Mouse (Mus musculus) brown adipose tissue, adult 24 weeks (tissue): ENCODE measurements around the gene Dzip1l. TPM values are rescaled to one million over a fixed set of nuclear protein-coding genes. Genes with fewer than 3 reads are reported as not detected.

Source experiments
- H3K27ac ChIP-seq: fragments of 200-500 bp; replicated peaks from 2 replicates; pipeline ENCODE4 v1.5.1; 2012; ENCODE audit warnings: low read depth, mild to moderate bottlenecking, low read length
- H3K4me1 ChIP-seq: fragments of 200-500 bp; 2 replicates; pipeline ENCODE4 v1.6.1; 2012; ENCODE audit warnings: low read length, mixed read lengths; ENCODE audit not compliant: control insufficient read depth, insufficient read depth, insufficient read length
- H3K4me3 ChIP-seq: fragments of 200-500 bp; 2 replicates; pipeline ENCODE4 v1.5.1; 2012; ENCODE audit warnings: low read depth, mild to moderate bottlenecking, low read length, moderate library complexity; ENCODE audit not compliant: insufficient read depth
- polyA plus RNA-seq: library from polyadenylated mRNA; stranded (reverse); fragments of >200 nt; gene quantifications from 2 replicates; pipeline ENCODE4 v1.2.4, GENCODE M21; 2012; ENCODE audit not compliant: missing spikeins, insufficient read depth, insufficient read length

Dzip1l gene
- polyA plus RNA-seq, 1 experiment = 0.36 TPM

DNA sequence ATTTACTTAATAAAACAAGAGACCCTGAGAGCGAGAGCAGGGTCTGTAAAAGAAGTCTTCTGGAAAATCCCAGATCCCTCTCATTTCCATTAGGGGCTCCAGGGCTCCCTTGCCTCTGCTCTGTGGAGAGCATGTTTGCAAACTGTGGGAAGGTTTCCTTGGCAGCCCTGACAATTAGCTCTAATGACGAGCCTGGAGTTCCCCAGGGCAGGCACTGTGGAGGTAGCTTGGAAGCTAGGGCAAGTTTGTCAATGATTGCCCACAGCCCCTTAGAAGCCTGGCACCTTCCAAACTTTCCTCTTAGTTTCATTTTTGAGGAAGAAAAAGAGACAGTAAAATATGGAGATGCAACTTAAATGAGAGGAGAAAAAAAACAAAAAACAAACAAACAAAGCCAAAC lies 2.5 kb downstream of the Dzip1l start:
- Histone ChIP-seq H3K4me3 (no peak overlapping the region), H3K27ac (no peak overlapping the region), H3K4me1 (no peaks in the 10 kb centered on the region; the same call in 1 of the 2 replicates)

- H3K4me3 ChIP-seq = no peak overlapping the region
- no peak overlapping the region for H3K27ac ChIP-seq
- H3K4me1 ChIP-seq = no peaks in the 10 kb centered on the region; the same call in 1 of the 2 replicates
Observed at GRCm38 (mm10) chr9:99632264-99632663, 3.0 kb downstream of the Dzip1l start.

DNA sequence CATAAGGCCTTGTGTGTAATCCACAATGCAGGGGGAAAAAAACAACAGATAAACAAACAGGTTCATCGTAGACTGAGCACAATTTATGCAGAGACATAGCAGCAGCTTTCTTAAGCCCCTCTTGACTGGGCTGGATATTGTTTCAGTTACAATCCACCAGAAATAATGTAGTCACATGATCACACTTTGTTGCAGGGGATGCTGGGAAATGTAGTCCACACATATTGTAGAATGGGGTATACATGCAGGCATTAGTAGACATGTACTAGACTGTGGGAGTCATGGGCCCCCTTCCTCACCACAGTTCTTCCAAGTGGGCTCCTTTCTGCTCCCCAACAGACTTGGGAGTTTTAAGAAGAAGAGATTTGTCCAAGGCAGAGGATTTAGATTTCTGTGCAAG lies 7.5 kb downstream of the Dzip1l start:
- no peak overlapping the region for H3K4me3 ChIP-seq
- no peaks in the 10 kb centered on the region; the same call in 1 of the 2 replicates for H3K4me1 ChIP-seq
- H3K27ac ChIP-seq = no peak overlapping the region

GRCm38 (mm10) chr9:99637227-99637626 lies 7.9 kb downstream of the Dzip1l start:
- Histone ChIP-seq H3K4me3 (no peak overlapping the region), H3K4me1 (no peaks in the 10 kb centered on the region), H3K27ac (no peak overlapping the region)

GRCm38 (mm10) chr9:99637736-99638135 lies 8.4 kb downstream of the Dzip1l start:
- no peak overlapping the region for H3K4me3 ChIP-seq
- no peak overlapping the region for H3K27ac ChIP-seq
- no peaks in the 10 kb centered on the region for H3K4me1 ChIP-seq

GRCm38 (mm10) chr9:99639957-99640356 lies 10.7 kb downstream of the Dzip1l start:
- Histone ChIP-seq H3K27ac (no peak overlapping the region), H3K4me3 (no peak overlapping the region), H3K4me1 (no peaks in the 10 kb centered on the region)

DNA sequence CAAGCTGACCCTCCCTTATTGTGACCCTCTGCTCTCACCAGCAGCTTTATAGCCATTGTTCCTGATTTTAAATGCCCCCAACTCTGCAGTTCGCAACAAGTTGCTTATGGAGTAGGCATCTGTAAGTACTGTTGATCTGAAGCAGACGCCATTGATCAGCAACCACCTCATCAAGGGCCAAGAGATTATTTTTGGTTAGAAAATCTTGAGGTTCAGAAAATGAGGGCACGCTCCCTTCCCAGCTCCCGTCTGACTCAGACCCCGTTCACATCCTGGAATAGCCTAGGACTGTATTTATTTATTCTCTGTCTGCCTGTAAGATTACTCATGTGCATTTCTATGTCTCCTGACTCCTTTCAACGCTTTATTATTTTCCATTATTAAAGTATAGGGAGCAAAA lies 16.1 kb downstream of the Dzip1l start:
- H3K27ac ChIP-seq = no peak overlapping the region
- no peaks in the 10 kb centered on the region for H3K4me1 ChIP-seq
- H3K4me3 ChIP-seq = no peak overlapping the region

- H3K4me3 ChIP-seq = no peak overlapping the region
- no peaks in the 10 kb centered on the region for H3K4me1 ChIP-seq
- no peak overlapping the region for H3K27ac ChIP-seq
Observed at GRCm38 (mm10) chr9:99646102-99646501, 16.8 kb downstream of the Dzip1l start.

- no peak overlapping the region for H3K27ac ChIP-seq
- no peaks in the 10 kb centered on the region for H3K4me1 ChIP-seq
- no peak overlapping the region for H3K4me3 ChIP-seq
Observed at GRCm38 (mm10) chr9:99660756-99661155, 31.5 kb downstream of the Dzip1l start.

GRCm38 (mm10) chr9:99661606-99662166 lies 32.4 kb downstream of the Dzip1l start:
- Histone ChIP-seq H3K4me1 (no peaks in the 10 kb centered on the region), H3K27ac (no peak overlapping the region; the same call in 1 of the 2 replicates), H3K4me3 (peak overlapping the region; percentile 45)

- Histone ChIP-seq H3K4me1 (peaks cover 3% of the 10 kb centered on the region; the same call in 1 of the 2 replicates), H3K4me3 (peak overlapping the region; percentile 45), H3K27ac (peak overlapping the region; percentile 64)
Observed at GRCm38 (mm10) chr9:99662406-99662805, 33.1 kb downstream of the Dzip1l start.

DNA sequence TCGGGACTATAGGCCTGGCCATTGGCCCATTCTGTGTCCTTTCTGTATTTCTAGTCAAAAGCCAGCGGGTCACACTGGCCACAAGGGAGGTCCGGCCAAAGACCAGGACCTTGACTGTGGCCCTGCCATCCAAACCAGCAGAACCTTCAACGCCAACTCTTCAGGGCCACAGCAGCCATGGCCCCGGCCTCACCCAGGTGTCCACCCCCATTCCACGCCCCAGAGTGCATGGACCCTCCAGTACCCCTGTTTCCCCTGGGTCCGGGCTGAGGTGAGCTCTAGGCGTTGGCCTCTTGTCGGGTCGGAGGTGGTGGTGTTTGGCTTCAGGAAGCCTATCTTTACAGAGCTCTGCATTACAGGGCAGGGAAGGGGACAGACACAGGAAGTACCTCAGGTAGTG lies 33.6 kb downstream of the Dzip1l start:
- H3K4me1 ChIP-seq = peaks cover 3% of the 10 kb centered on the region; the same call in 1 of the 2 replicates

GRCm38 (mm10) chr9:99667596-99667995 lies 38.3 kb downstream of the Dzip1l start:
- H3K27ac ChIP-seq = 0 out of 2 replicates have a peak overlapping the region, but pooled peaks have one; percentile 15
- peaks cover 3% of the 10 kb centered on the region; the same call in 1 of the 2 replicates for H3K4me1 ChIP-seq
- H3K4me3 ChIP-seq = no peak overlapping the region

More for the DNA sequence above, 33.6 kb downstream of the Dzip1l start:
- H3K27ac ChIP-seq = no peak overlapping the region
- no peak overlapping the region for H3K4me3 ChIP-seq

DNA sequence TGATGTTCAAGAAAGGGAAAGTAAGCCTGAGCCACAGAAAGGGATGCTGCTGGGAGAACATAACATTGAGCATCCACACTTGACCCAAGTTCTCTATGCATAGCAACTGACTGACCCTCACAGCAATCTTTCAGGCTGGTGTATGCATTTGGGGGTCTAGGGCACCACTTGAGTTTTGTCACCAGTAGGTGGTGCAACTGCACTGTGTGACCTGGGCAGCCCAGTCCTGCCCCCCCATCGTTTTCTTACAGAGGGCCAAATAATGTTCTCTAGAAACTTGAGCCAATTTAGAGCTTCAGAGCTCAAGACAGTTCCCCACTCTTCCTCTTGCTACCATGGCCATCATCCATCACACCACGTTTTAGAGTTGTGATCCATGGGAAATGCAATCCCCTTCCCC lies 42.3 kb downstream of the Dzip1l start:
- no peak overlapping the region for H3K27ac ChIP-seq
- H3K4me3 ChIP-seq = no peak overlapping the region
- peaks cover 3% of the 10 kb centered on the region; the same call in 1 of the 2 replicates for H3K4me1 ChIP-seq

DNA sequence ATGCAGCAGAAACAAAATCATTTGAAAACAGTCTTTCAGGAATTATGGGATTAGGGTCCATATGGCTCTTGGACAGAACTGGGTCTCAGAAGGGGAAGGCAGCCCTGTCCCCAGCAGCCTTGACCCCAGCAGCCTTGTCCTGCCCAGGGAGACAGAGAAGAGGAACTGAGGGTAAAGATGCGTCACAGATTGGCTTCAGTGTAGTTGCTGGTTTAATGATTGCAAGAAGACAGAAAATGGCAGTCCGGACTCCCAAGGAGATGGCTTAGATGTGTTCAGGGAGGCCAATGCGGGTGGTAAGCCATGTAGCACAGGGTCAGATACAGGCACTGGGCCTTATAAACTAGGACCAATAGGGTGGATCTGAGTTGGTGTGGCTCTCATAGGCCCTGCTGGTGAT lies 46.4 kb downstream of the Dzip1l start:
- no peak overlapping the region for H3K27ac ChIP-seq
- no peaks in the 10 kb centered on the region for H3K4me1 ChIP-seq
- no peak overlapping the region for H3K4me3 ChIP-seq

- Histone ChIP-seq H3K27ac (no peak overlapping the region), H3K4me3 (no peak overlapping the region), H3K4me1 (no peaks in the 10 kb centered on the region)
Observed at GRCm38 (mm10) chr9:99681980-99682570, 52.8 kb downstream of the Dzip1l start.
